Mouse (Mus musculus) MEL (cell line): Measurements from ENCODE around the gene Zfp120. TPM values are rescaled to one million over a fixed set of nuclear protein-coding genes. Genes with fewer than 3 reads are reported as not detected.

Source experiments
- DNase-seq: peaks from one replicate; pipeline ENCODE4 v3.0.0; 2011; ENCODE audit warnings: low read depth, low spot score
- H3K27ac ChIP-seq: 2 replicates; pipeline ENCODE4 v1.5.1; 2012; ENCODE audit warnings: low read depth, mild to moderate bottlenecking, control low read depth, low read length, moderate library complexity; ENCODE audit not compliant: control insufficient read depth
- H3K27me3 ChIP-seq, 2 experiments: fragments of 150-350 bp in 1 of 2; sonication (generic) in 1 of 2; 2 replicates each; pipeline ENCODE4 v1.6.1; 2012; ENCODE audit warnings: low read length in 2 of 2, mild to moderate bottlenecking in 2 of 2, improper control_type of control experiment in 1 of 2, moderate library complexity in 1 of 2; ENCODE audit not compliant: insufficient read depth in 2 of 2, control insufficient read depth in 1 of 2
- H3K36me3 ChIP-seq, 2 experiments: 2 replicates each; pipeline ENCODE4 v1.6.1; 2012 to 2014; ENCODE audit warnings: low read length in 2 of 2, improper control_type of control experiment in 1 of 2, inconsistent platforms in 1 of 2, mild to moderate bottlenecking in 1 of 2; ENCODE audit not compliant: insufficient read depth in 2 of 2, control insufficient read depth in 1 of 2
- H3K4me1 ChIP-seq, 2 experiments: fragments of 150-350 bp in 1 of 2; sonication (generic) in 1 of 2; 2 replicates each; pipeline ENCODE4 v1.6.1; 2012; ENCODE audit warnings: low read length in 2 of 2, improper control_type of control experiment in 1 of 2, mild to moderate bottlenecking in 1 of 2; ENCODE audit not compliant: insufficient read depth in 2 of 2, control insufficient read depth in 1 of 2
- H3K4me3 ChIP-seq, 2 experiments: fragments of 150-350 bp in 1 of 2; sonication (generic) in 1 of 2; 2 replicates each; pipeline ENCODE4 v1.5.1; 2012; ENCODE audit warnings: low read depth in 2 of 2, low read length in 2 of 2, mild to moderate bottlenecking in 2 of 2, moderate library complexity in 2 of 2, control low read depth in 1 of 2, improper control_type of control experiment in 1 of 2; ENCODE audit not compliant: control insufficient read depth in 1 of 2, insufficient read depth in 1 of 2
- H3K79me2 ChIP-seq: 2 replicates; pipeline ENCODE4 v1.6.1; 2012; ENCODE audit warnings: mild to moderate bottlenecking, low read length, moderate library complexity; ENCODE audit not compliant: control insufficient read depth, poor library complexity, insufficient read depth
- H3K9ac ChIP-seq: 2 replicates; pipeline ENCODE4 v1.6.1; 2012; ENCODE audit warnings: low read depth, mild to moderate bottlenecking, control low read depth, low read length, moderate library complexity; ENCODE audit not compliant: control insufficient read depth, poor library complexity, severe bottlenecking
- H3K9me3 ChIP-seq: fragments of 150-350 bp; sonication (generic); replicated peaks from 2 replicates; pipeline ENCODE4 v1.6.1; 2012; ENCODE audit warnings: mild to moderate bottlenecking, low read length, improper control_type of control experiment, moderate library complexity; ENCODE audit not compliant: insufficient read depth
- BHLHE40 ChIP-seq: IDR thresholded peaks from 2 replicates; pipeline ENCODE4 v1.6.1; 2012; ENCODE audit warnings: low read depth, mild to moderate bottlenecking, inconsistent platforms, low read length, improper control_type of control experiment, borderline replicate concordance
- CHD2 ChIP-seq: IDR thresholded peaks from 2 replicates; pipeline ENCODE4 v1.6.1; 2011; ENCODE audit warnings: low read length, improper control_type of control experiment
- ELF1 ChIP-seq: IDR thresholded peaks from 2 replicates; pipeline ENCODE4 v1.6.1; 2014; ENCODE audit warnings: low read depth, mild to moderate bottlenecking, inconsistent platforms, low read length, improper control_type of control experiment, moderate library complexity
- EP300 ChIP-seq, 2 experiments: IDR thresholded peaks; 2 replicates each; pipeline ENCODE4 v1.6.1; 2011; ENCODE audit warnings: improper control_type of control experiment in 2 of 2, low read length in 2 of 2, low read depth in 1 of 2, mild to moderate bottlenecking in 1 of 2
- GABPA ChIP-seq: IDR thresholded peaks from 2 replicates; pipeline ENCODE4 v1.6.1; 2012; ENCODE audit warnings: low read depth, mild to moderate bottlenecking, inconsistent platforms, low read length, improper control_type of control experiment, moderate library complexity
- GATA1 ChIP-seq: IDR thresholded peaks from 2 replicates; pipeline ENCODE4 v1.6.1; 2011; ENCODE audit warnings: low read depth, low read length, improper control_type of control experiment
- HCFC1 ChIP-seq: IDR thresholded peaks from 2 replicates; pipeline ENCODE4 v1.6.1; 2012; ENCODE audit warnings: low read depth, mild to moderate bottlenecking, inconsistent platforms, low read length, improper control_type of control experiment, moderate library complexity
- JUND ChIP-seq: IDR thresholded peaks from 2 replicates; pipeline ENCODE4 v1.6.1; 2011; ENCODE audit warnings: low read depth, mild to moderate bottlenecking, improper control_type of control experiment, low read length
- KAT2A ChIP-seq: conservative IDR thresholded peaks from 2 replicates; pipeline ENCODE4 v1.6.1; 2012; ENCODE audit warnings: low read depth, low read length, improper control_type of control experiment, inconsistent platforms
- MAX ChIP-seq: IDR thresholded peaks from 2 replicates; pipeline ENCODE4 v1.6.1; 2011; ENCODE audit warnings: low read length, improper control_type of control experiment
- MAZ ChIP-seq: IDR thresholded peaks from 2 replicates; pipeline ENCODE4 v1.6.1; 2012; ENCODE audit warnings: low read depth, mild to moderate bottlenecking, inconsistent platforms, low read length, improper control_type of control experiment
- MEF2A ChIP-seq: IDR thresholded peaks from 2 replicates; pipeline ENCODE4 v1.6.1; 2014; ENCODE audit warnings: low read depth, mild to moderate bottlenecking, inconsistent platforms, low read length, improper control_type of control experiment; ENCODE audit not compliant: poor library complexity, insufficient replicate concordance, severe bottlenecking; ENCODE audit errors: extremely low read depth
- MXI1 ChIP-seq: IDR thresholded peaks from 2 replicates; pipeline ENCODE4 v1.6.1; 2011; ENCODE audit warnings: mild to moderate bottlenecking, low read depth, low read length, improper control_type of control experiment
- MYC ChIP-seq: IDR thresholded peaks from 2 replicates; pipeline ENCODE4 v1.6.1; 2011; ENCODE audit warnings: low read depth, mild to moderate bottlenecking, low read length, improper control_type of control experiment, moderate library complexity
- NELFE ChIP-seq: IDR thresholded peaks from 2 replicates; pipeline ENCODE4 v1.6.1; 2011; ENCODE audit warnings: low read depth, low read length, improper control_type of control experiment
- POLR2A ChIP-seq, 2 experiments: IDR thresholded peaks; 2 replicates each; pipeline ENCODE4 v1.6.1; 2011 to 2012; ENCODE audit warnings: low read length in 2 of 2, mild to moderate bottlenecking in 2 of 2, control low read depth in 1 of 2, improper control_type of control experiment in 1 of 2, low read depth in 1 of 2, moderate library complexity in 1 of 2; ENCODE audit not compliant: control insufficient read depth in 1 of 2, insufficient read depth in 1 of 2, poor library complexity in 1 of 2
- POLR2AphosphoS2 ChIP-seq: IDR thresholded peaks from 2 replicates; pipeline ENCODE4 v1.6.1; 2011; ENCODE audit warnings: low read length, improper control_type of control experiment
- SIN3A ChIP-seq: IDR thresholded peaks from 2 replicates; pipeline ENCODE4 v1.6.1; 2012; ENCODE audit warnings: low read length, improper control_type of control experiment, inconsistent platforms
- TBP ChIP-seq: IDR thresholded peaks from 2 replicates; pipeline ENCODE4 v1.8.0; 2011; ENCODE audit warnings: low read depth, low read length, improper control_type of control experiment
- TCF12 ChIP-seq: IDR thresholded peaks from 2 replicates; pipeline ENCODE4 v1.6.1; 2014; ENCODE audit warnings: low read depth, mild to moderate bottlenecking, inconsistent platforms, low read length, improper control_type of control experiment, moderate library complexity
- UBTF ChIP-seq: IDR thresholded peaks from 2 replicates; pipeline ENCODE4 v1.6.1; 2012; ENCODE audit warnings: low read depth, mild to moderate bottlenecking, inconsistent platforms, low read length, improper control_type of control experiment, moderate library complexity, borderline replicate concordance; ENCODE audit not compliant: insufficient read depth
- USF1 ChIP-seq: IDR thresholded peaks from 2 replicates; pipeline ENCODE4 v1.6.1; 2014; ENCODE audit warnings: low read depth, mild to moderate bottlenecking, inconsistent platforms, low read length, improper control_type of control experiment, moderate library complexity
- ZKSCAN1 ChIP-seq: IDR thresholded peaks from 2 replicates; pipeline ENCODE4 v1.6.1; 2012; ENCODE audit warnings: low read depth, mild to moderate bottlenecking, inconsistent platforms, low read length, improper control_type of control experiment, moderate library complexity
- ZMIZ1 ChIP-seq: IDR thresholded peaks from 2 replicates; pipeline ENCODE4 v1.6.1; 2012; ENCODE audit warnings: low read depth, mild to moderate bottlenecking, inconsistent platforms, low read length, improper control_type of control experiment, moderate library complexity
- ZNF384 ChIP-seq: IDR thresholded peaks from 2 replicates; pipeline ENCODE4 v1.6.1; 2012; ENCODE audit warnings: low read depth, mild to moderate bottlenecking, inconsistent platforms, low read length, improper control_type of control experiment
- polyA plus RNA-seq, 2 experiments: library from polyadenylated mRNA; stranded (reverse) in 1 of 2; unstranded in 1 of 2; fragments of >175 nt in 1 of 2; fragments of >200 nt in 1 of 2; gene quantifications; 2 replicates each; pipeline versions ENCODE4 v1.2.1 to v1.2.4; 2012; ENCODE audit warnings: low replicate concordance in 2 of 2, low read depth in 1 of 2; ENCODE audit not compliant: insufficient read length in 2 of 2, insufficient read depth in 1 of 2, missing spikeins in 1 of 2
- total RNA-seq: library from RNA; depleted of rRNA; stranded (reverse); fragments of 300-350 nt; gene quantifications from 2 replicates; pipeline ENCODE4 v1.2.3, GENCODE M21; 2012; rRNA removed

Zfp120 gene
- total RNA-seq, result 6.9 and 8.2 TPM in 2 replicates
- polyA plus RNA-seq, result 100 to 1,000 TPM in 1 of 2 experiments, 1 to 10 TPM in 1; 3.8 to 445 TPM

- peaks cover 6% of the 10 kb centered on the region for H3K79me2 ChIP-seq
- no peaks in the 10 kb centered on the region for H3K4me1 ChIP-seq
- H3K9me3 ChIP-seq, result no peaks in the 10 kb centered on the region
- no peaks in the 10 kb centered on the region; a peak in 2 of 4 replicates for H3K27me3 ChIP-seq
- DNase-seq, result peak; percentile 97
- no peak for TF ChIP-seq JUND
- no peak for TF ChIP-seq UBTF
- no peak for TF ChIP-seq MEF2A
- TF ChIP-seq ZKSCAN1, result no peak
- no peak for TF ChIP-seq BHLHE40
- peak; percentile 13; the same call in 1 of the 2 replicates for TF ChIP-seq MXI1
- TF ChIP-seq KAT2A, result peak; percentile 54
- TF ChIP-seq HCFC1, result peak; percentile 82
- no peak for TF ChIP-seq MAZ
- peak; percentile 72 for TF ChIP-seq NELFE
- peak; percentile 41 for TF ChIP-seq TCF12
- TF ChIP-seq EP300 (IDR thresholded peaks at IDR 0.05; ENCODE audit: low read depth in 1 of 2, low read length in 2 of 2), result 0 out of 4 replicates have a peak, but pooled peaks of 1 of the 2 experiments have one; percentile 1
- no peak for TF ChIP-seq GABPA
- peak; percentile 97 for TF ChIP-seq ELF1
- TF ChIP-seq TBP, result peak; percentile 96
- no peak for TF ChIP-seq ZNF384
- 0 out of 2 replicates have a peak, but pooled peaks have one; percentile 64 for TF ChIP-seq ZMIZ1
- TF ChIP-seq POLR2AphosphoS2, result no peak
- TF ChIP-seq MAX, result no peak
- peak; percentile 82 for TF ChIP-seq CHD2
- peak in 1 of 2 experiments; percentile 81; a peak in 2 of 4 replicates for TF ChIP-seq POLR2A (IDR thresholded peaks at IDR 0.05; ENCODE audit: control insufficient read depth in 1 of 2, insufficient read depth in 1 of 2, low read depth in 1 of 2, low read length in 2 of 2, poor library complexity in 1 of 2)
- TF ChIP-seq GATA1, result no peak
- no peak for TF ChIP-seq USF1
- peak; percentile 52; the same call in 1 of the 2 replicates for TF ChIP-seq SIN3A
- 0 out of 2 replicates have a peak, but pooled peaks have one; percentile 44 for TF ChIP-seq MYC
- TF ChIP-seq, all 39 proteins: peak for 13
- H3K9ac ChIP-seq, result peak within 1 kb of the TSS; percentile 96
- H3K4me3 ChIP-seq, result peak within 1 kb of the TSS; percentile 90 to 97
- H3K27ac ChIP-seq, result peak within 1 kb of the TSS; percentile 82
- H3K36me3 ChIP-seq, result peaks cover 2 to 3% of the 10 kb centered on the region in 2 experiments; a peak in 3 of 4 replicates
Measured at GRCm38 (mm10) chr2:150136435-150136897, at the start of gene Zfp120. TSS of gene Zfp120 (minus strand) at chr2:150136708.
